Mouse (Mus musculus) A20 (cell line): Measurements from ENCODE around the gene Tmem14a.
"Not testable (repeated sequence)": the region's sequence is repeated elsewhere in the genome, so short reads cannot be mapped to it uniquely, and the experiment has no call there.

ENCODE experiments used
- DNase-seq: peaks from one replicate; pipeline ENCODE4 v3.0.0-alpha.2; 2011; ENCODE audit warnings: low read depth, low spot score

Gene Tmem14a

DNA sequence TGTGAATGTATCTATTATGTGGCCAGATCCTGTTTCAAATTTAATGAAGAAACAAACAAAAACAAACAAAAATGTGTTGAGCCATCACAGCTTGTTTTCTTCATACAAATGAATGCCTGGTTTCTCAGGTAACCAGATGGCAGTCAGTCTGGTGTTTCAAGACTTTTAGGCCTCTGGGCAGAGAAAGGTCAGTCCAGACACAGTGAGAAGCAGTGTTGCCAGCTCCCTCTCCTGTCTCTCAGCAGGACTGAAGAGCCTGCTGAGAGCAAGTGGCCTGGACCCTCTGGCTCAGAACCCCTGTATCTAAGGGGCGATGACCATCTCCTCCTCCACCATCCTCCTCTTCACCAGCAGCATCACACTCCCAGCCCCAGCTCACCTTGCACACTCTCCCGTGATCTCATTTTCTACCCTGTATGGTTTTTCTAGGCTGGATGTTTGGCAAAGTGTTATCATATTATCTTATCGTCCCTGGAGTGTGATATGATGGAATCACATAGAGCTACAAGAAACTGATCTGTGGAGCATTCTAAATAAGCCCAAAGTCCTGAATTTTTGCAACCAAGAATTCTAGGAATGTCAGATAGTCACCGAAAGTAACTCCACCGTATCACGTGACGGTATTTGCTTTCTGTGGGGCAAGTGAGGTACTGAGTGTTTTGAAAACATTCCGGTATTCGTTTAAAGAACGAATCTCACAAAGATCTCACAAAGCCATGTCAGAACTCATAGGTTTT is 34.4 kb downstream of the Tmem14a start:
- no peak for DNase-seq

DNA sequence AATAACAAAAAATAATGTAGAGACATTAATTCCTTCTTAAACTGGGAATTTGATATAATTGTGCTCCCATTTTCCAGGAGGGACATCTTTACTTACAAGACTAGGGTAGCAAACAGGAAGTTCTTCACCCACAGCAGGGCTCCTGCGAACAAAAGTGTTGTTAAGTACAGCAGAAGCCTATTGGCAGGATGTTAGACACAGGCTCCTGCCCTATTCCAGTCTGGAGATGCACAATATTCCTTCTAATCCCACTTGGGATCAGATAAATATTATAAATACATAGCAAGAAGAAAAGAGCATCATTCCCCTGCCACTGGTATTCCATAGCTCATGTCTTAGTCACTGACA is 34.9 kb downstream of the Tmem14a start:
- DNase-seq, result no peak

DNA sequence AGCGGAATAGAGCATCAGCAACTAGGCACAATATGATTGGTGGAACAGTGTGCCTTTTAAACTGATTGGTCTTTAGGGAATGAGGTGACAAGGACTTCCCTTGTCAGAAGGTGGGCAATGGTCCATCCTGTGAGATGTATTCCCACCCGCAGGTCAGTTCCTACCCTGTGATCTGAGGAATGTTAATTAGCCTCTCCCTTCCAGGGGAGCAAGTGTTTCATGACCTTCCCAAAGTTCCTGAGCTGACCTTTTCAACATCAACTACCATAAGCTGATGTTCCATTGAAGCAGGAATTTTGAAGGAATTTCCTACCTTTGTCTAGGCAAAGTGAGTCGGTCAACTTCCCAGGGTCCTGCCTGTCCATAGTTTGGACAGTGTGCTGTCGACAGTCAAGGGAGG is 35.5 kb downstream of the Tmem14a start:
- no peak for DNase-seq

DNA sequence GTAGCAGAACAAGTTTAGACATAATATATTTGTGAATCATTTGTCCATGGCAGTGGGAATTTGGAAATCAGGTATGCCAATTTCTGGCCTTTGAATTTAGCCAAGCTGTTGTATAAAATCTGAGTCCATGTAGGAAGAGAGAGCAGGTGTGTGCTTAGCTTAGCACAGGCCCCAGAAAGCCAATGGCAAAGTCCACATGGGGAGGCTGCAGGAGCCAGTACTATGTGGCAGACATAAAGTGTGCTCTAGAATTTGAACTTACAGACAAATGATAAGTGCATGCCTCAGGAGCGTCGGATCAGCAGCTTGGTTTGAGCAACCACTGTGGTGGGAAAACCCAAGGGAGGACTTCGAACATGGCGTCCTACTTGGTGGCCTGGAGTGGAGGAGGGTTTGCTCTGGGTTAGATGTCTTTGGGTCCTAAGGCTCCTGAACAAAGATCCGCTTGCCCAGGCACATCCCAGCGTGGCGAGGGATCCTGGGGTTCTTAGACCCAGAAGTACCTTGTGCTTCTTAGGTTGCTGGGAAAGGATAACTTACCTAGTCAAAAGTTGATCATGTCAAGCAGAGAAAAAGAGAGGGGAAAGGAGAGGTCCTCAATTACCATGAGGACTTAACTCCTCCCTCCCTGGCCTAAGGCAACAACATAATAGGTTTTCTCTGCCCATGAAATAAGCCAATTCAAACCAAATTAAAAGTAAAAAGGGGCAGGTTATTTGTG is 37.4 kb downstream of the Tmem14a start:
- no peak for DNase-seq

DNA sequence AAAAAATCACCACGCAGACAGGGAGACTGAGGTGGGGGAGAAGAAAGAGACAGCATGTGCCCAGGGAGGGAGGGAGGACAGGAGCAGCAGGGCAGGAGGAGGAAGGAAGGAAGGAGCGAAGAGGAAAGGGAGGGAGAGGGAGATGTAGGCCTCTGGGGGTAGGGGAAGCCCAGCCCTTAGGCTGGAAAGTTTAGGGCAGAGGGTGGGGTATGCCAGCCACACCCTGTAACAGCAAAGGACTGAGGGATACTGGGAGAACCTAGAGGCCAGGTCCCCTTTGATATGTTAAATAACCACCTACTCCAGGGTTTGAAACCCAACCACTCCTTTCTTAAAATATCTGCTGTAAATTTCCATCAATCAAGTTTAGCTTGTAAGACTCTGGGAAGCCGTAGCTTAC is 38.0 kb downstream of the Tmem14a start:
- no peak for DNase-seq

DNA sequence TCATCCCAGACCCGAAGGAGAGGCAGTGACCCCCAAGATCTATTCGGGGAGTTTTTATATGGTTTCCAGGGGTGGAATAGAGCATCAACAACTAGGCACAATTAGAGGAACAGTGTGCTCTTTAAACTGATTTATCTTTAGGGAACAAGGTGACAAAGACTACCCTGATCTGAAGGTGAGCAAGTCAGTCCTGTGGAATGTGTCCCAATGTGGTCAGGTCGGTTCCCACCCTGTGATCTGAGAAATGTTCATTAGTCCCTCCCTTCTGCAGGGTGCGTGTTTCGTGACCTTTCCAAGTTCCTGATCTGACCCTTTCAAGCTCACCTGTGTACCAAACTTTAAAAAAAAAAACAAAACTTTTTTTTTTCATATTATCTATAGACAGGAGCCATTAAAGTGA is 38.5 kb downstream of the Tmem14a start:
- no peak for DNase-seq

DNA sequence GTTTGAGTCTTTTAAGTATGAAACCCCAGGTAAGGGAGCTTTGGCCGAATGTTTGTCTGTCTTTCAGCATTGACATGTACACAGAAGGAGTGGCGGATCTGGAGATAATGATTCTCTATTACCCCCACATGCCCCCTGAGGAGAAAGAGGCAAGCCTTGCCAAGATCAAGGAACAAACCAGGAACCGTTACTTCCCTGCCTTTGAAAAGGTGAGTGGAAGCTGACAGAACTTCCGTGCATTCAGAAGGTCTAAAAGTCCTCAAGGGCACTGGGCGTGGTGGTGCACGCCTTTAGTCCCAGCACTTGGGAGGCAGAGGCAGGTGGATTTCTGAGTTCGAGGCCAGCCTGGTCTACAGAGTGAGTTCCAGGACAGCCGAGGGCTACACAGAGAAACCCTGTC is 41.6 kb downstream of the Tmem14a start:
- DNase-seq, result not testable (repeated sequence)

DNA sequence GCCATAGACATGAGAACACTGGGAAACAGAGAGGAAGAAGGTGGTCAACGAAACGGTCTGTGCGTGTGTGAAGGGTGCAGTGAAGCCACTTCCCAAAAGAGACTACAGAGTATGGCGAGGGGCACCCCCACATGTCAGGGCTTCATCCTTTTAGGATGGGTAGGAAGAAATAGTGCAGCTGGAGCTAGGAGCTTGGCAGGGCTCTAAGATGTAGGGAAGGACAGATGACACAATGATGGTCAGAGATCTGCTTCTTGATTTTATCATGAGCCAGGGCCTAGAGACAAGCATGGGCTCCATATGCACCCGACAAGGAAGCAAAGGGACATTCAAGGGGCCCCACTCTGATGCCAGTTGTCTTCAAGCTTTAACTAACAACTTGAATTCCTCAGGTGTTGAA is 44.0 kb downstream of the Tmem14a start:
- DNase-seq, result no peak

DNA sequence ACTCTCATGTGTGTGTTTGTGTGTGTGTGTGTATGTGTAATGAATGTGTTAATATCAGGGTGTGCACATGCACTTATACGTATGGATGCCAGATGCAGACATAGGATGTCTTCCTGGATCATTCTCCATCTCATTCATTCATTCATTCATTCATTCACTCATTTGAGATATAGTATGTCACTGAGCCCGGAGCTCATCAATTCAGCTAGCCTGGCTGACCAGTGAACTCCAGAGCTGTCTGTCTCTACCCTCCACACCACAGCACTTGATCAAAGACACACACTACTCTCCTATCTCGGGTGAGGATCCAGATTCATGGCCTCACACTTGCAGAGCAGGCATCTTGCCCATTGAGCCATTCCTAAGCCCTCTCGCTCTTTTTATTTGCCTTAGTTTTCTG is 45.6 kb downstream of the Tmem14a start:
- DNase-seq, result no peak

DNA sequence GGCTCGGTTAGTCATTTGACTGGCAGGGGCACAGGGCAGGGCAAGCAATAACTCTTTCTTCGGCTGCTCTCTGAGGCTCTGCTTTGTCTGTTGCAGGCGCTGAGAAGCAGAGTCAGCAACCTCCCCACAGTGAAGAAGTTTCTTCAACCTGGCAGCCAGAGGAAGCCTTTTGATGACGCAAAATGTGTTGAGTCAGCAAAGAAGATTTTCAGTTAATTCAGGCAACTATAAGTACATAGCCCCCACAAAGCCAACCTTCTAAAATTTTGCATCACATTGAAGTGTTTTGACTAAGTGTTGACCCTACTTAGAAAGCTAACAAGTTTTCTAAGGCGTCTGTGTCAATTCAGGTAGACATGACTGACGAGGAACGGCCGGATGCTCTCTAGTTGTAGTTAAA is 46.4 kb downstream of the Tmem14a start:
- no peak for DNase-seq

DNA sequence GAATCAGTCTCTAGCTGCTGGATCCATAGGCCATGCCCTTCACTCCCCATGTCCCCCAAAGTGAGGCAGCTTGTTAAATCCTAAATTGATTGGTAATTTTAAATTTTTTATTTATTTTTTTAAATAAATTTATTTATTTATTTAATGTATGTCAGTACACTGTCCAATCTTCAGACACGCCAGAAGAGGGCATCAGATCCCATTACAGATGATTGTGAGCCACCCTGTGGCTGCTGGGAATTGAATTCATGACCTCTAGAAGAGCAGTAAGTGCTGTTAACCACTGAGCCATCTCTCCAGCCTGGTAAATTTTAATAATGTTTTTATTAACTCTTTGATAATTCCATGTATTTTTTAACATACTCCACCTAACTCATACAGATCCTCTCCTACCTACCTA is 48.4 kb downstream of the Tmem14a start:
- DNase-seq, result peak; percentile 8

DNA sequence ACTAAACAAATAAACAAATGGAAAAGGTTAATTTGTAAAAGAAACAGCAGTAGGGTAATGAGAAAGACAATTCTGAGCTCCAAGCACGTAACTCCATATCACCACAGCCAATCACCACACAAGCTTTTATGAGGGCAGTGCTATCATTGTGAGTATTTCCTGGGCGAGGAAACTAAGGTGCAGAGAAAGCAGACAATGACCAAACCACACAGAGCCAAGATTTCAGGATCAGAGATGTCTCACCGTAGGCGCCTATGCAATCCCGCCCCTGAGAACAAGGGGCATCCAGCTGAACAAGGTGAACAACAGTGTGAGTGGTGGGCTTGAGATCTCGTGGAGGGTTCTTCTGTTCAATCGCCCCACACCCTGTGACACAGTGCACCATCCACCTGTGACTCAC is 49.1 kb downstream of the Tmem14a start:
- DNase-seq, result not testable (repeated sequence)

DNA sequence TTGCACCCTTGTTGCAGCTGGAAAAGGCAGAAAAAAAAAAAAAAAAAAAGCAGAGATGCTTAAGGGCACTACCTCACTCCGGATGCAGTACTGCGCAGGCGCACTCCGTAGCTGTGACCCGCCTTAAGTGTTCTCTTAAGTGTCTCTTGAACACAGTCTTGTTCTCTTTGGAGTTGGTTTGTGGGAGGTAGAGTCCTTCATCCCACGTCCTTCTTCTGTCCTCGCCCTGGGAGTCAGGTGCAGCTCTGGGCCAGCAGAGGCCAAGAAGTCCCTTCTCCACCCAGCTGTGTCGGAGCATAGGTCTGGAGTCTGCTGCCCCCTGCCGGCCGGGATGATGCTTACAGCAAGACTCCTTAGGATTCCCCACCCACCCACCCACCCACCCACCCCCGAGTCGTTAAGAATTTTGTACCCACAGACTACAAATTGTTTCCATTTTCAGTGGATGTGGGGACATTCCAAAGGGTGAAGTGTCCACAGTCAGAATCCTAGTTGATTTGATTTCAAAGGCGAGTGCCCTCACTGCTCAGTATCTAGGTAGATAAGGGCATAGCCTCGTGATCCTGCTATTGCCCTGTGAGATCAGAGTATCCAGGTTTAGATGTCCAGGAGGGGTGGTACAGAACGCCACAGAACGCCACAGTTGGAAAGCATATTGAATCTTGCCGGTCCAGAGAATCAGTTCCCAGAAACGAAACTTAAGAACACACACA is 53.1 kb downstream of the Tmem14a start:
- peak; percentile 55 for DNase-seq

DNA sequence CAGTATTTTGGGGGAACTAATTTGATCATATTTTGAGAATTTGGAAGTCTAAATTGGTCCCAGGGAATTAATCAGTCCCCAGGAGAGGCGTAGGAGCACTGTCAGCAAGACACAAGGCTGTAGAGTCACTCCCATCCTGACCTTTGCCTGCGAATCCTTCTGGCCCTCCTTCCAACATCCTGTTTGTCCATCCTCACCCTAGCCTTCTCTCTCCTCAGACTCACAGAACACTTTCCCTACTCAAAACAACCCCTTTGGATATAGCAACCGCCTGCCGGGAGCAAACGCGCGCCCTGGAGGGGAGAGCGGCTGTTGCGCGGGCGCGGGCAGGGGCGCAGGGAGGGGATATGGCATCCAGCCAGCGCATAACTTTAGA is 53.7 kb downstream of the Tmem14a start:
- DNase-seq, result no peak

DNA sequence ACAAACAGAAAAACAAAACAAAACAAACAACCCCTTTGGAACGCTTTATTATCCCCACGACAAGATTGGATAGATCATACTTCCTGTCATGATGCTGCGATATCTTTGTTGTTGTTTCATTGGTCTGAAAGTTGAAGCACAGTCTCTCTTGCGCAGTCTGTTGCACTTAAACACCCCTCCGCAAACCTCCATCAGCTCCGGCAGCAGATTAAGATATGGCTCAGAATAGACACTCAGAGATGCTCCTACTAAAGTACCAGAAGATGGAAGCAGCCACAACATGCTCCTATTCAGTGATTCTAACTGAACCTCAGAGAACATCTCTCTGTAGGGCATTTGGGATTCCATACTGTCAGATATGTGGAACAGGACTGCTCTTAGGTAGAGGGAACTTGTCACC is 54.7 kb downstream of the Tmem14a start:
- no peak for DNase-seq

DNA sequence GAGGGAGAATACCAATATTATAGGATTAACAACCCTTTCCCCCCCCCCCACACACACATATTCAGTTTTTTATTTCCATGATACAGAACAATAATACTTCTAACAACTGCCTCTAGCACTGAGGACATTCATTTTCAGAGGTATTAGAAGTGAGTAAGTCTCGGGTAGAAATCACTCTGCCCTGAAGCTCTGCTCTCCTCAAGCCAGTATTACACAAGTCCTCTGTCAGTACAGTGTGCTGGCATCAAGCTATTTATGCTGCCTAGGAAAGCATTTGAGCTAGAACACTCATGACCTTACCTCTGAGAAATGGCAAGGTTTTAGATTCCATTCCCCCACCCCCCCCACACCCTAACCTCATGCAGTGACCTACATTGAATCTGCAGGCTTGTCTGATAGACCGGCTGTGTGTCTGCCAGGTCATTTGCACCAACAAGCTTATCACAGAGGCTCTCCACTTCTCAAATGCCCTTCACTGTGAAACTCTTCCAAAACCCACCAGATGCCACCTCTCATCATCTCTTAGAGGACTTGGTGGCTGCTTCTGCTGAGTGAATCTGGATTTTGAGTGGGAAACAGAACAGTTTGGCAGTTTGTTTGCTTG is 56.2 kb downstream of the Tmem14a start:
- DNase-seq, result no peak

DNA sequence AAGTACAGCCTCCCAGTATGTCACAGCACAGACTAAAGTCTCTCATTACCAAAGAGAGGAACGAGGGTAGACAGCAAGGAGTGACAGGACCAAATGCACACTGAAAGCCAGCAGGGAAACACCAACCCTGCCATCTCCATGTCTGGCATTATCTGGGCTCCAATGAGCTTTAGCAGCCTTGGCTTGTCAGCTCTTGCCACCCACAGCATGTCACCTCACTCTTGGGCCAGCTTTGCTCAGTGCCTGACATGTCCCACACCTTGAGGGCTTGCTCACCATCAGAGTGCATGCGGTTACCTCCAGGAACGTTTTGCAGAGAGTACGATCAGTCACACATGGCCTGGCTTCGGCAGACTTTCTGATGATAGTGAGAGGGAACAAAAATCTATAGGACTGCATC is 57.0 kb downstream of the Tmem14a start:
- not testable (repeated sequence) for DNase-seq

DNA sequence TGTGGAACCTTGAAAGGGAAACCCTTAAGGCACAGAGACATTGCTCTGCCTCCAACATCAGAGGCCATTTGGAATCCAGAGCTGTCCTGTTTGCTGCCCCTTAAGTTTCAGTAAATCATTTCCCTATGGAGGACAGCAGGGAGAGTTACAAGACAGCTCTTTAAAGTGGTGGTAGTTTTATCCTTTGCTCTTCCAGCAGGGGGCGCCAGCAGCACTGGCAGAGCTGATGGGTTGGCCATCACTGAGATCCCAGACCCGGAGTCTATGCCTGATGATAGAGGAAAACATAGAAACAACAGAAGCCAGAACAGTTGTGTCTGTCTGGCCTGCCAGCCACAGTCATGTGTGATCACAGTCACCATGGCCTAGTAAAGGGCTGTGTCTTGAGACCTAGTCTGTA is 57.8 kb downstream of the Tmem14a start:
- not testable (repeated sequence) for DNase-seq
